Mouse (Mus musculus) intestine, postnatal 0 days (tissue): ENCODE results near the gene Ube2g1. TPM values are rescaled to one million over a fixed set of nuclear protein-coding genes. Genes with fewer than 3 reads are reported as not detected.

ENCODE experiments used
- ATAC-seq: fragments of 200-750 bp; cut with Nextera tagmentation; 2 replicates; pipeline ENCODE4 v1.8.0; 2017; ENCODE audit warnings: mild to moderate bottlenecking, moderate TSS enrichment, moderate library complexity
- H3K27ac ChIP-seq: fragments of 300-500 bp; sonication (generic); 2 replicates; pipeline ENCODE4 v1.5.1; 2014; ENCODE audit warnings: mild to moderate bottlenecking, low read depth, low read length, moderate library complexity
- H3K27me3 ChIP-seq: fragments of 300-500 bp; sonication (generic); replicated peaks from 2 replicates; pipeline ENCODE4 v1.6.1; 2014; ENCODE audit warnings: low read length, mixed read lengths; ENCODE audit not compliant: control insufficient read depth, insufficient read depth
- H3K36me3 ChIP-seq: fragments of 300-500 bp; sonication (generic); 2 replicates; pipeline ENCODE4 v1.6.1; 2014; ENCODE audit warnings: mild to moderate bottlenecking, moderate library complexity; ENCODE audit not compliant: control insufficient read depth, insufficient read depth
- H3K4me1 ChIP-seq: fragments of 300-500 bp; sonication (generic); replicated peaks from 2 replicates; pipeline ENCODE4 v1.6.1; 2014; ENCODE audit warnings: antibody characterized with exemption, low read length, mixed read lengths; ENCODE audit not compliant: control insufficient read depth, insufficient read depth
- H3K4me2 ChIP-seq: fragments of 300-500 bp; sonication (generic); replicated peaks from 2 replicates; pipeline ENCODE4 v1.6.1; 2014; ENCODE audit warnings: low read depth, mild to moderate bottlenecking, moderate library complexity
- H3K4me3 ChIP-seq: fragments of 300-500 bp; sonication (generic); 2 replicates; pipeline ENCODE4 v1.5.1; 2014; ENCODE audit warnings: low read depth, low read length
- H3K9ac ChIP-seq: fragments of 300-500 bp; sonication (generic); 2 replicates; pipeline ENCODE4 v1.6.1; 2014; ENCODE audit warnings: mild to moderate bottlenecking, low read depth, low read length
- H3K9me3 ChIP-seq: fragments of 300-500 bp; sonication (generic); 2 replicates; pipeline ENCODE4 v1.6.1; 2016; ENCODE audit warnings: mixed run types; ENCODE audit not compliant: control insufficient read depth
- CTCF ChIP-seq: sonication (generic); IDR thresholded peaks from 2 replicates; pipeline ENCODE4 v1.5.1; 2016; ENCODE audit warnings: low read depth, mild to moderate bottlenecking, control low read depth, antibody characterized with exemption, moderate library complexity
- WGBS: fragments of 180-500 bp; shearing (Covaris S2); extraction: QIAGEN DNeasy Blood & Tissue Kit; methylation state at CpG from one replicate; pipeline ENCODE4 v1.1.7; 2014; 5-methylcytosine and 5-hydroxymethylcytosine counted together
- polyA plus RNA-seq: library from polyadenylated mRNA; unstranded; fragments of >200 nt; fragmentation: Nextera tagmentation; extraction: Ambion mirVana; gene quantifications from 2 replicates; pipeline ENCODE4 v1.2.1, GENCODE M21; 2015

Ube2g1 gene
- polyA plus RNA-seq, 1 experiment from 2014 or later: 36.2 TPM

- ATAC-seq: no peak
- H3K9ac ChIP-seq: no peak overlapping the region
- 96% methylated on average over 2 of the region's 2 CpGs for WGBS
- no peaks in the 10 kb centered on the region for H3K9me3 ChIP-seq
- no peak overlapping the region for H3K4me2 ChIP-seq
- H3K4me1 ChIP-seq: no peaks in the 10 kb centered on the region
- H3K27ac ChIP-seq: no peak overlapping the region
- no peak overlapping the region for H3K4me3 ChIP-seq
- 0 out of 2 replicates have a peak, but pooled peaks cover 7% of the 10 kb centered on the region for H3K36me3 ChIP-seq
- TF ChIP-seq CTCF: no peak
- no peaks in the 10 kb centered on the region for H3K27me3 ChIP-seq
Measured at GRCm38 (mm10) chr11:72683402-72683801, 76.3 kb downstream of the Ube2g1 start.

- no peak overlapping the region for H3K27ac ChIP-seq
- no peak overlapping the region for H3K4me2 ChIP-seq
- TF ChIP-seq CTCF: no peak
- ATAC-seq: no peak
- no peak overlapping the region for H3K9ac ChIP-seq
- H3K9me3 ChIP-seq: no peaks in the 10 kb centered on the region
- H3K4me1 ChIP-seq: 0 out of 2 replicates have a peak, but pooled peaks cover 6% of the 10 kb centered on the region
- H3K4me3 ChIP-seq: no peak overlapping the region
- H3K36me3 ChIP-seq: peaks cover 3% of the 10 kb centered on the region; the same call in 1 of the 2 replicates
- no peaks in the 10 kb centered on the region for H3K27me3 ChIP-seq
Measured at GRCm38 (mm10) chr11:72686697-72687096, 79.6 kb downstream of the Ube2g1 start.

GRCm38 (mm10) chr11:72688242-72688641, 81.2 kb downstream of the Ube2g1 start:
- Histone ChIP-seq H3K9ac (no peak overlapping the region), H3K27me3 (no peaks in the 10 kb centered on the region), H3K36me3 (peaks cover 3% of the 10 kb centered on the region; the same call in 1 of the 2 replicates), H3K4me1 (0 out of 2 replicates have a peak, but pooled peaks cover 6% of the 10 kb centered on the region), H3K4me2 (no peak overlapping the region), H3K9me3 (no peaks in the 10 kb centered on the region), H3K4me3 (no peak overlapping the region), H3K27ac (no peak overlapping the region)
- no peak for TF ChIP-seq CTCF
- WGBS: 17% methylated on average over 5 of the region's 5 CpGs
- ATAC-seq: no peak

- 0 out of 2 replicates have a peak, but pooled peaks cover 6% of the 10 kb centered on the region for H3K4me1 ChIP-seq
- no peak for TF ChIP-seq CTCF
- peaks cover 1% of the 10 kb centered on the region; the same call in 1 of the 2 replicates for H3K36me3 ChIP-seq
- H3K4me2 ChIP-seq: peak overlapping the region; percentile 68
- H3K27ac ChIP-seq: no peak overlapping the region
- H3K4me3 ChIP-seq: peak overlapping the region; percentile 95
- ATAC-seq: no peak
- 48% methylated on average over 3 of the region's 3 CpGs for WGBS
- H3K9ac ChIP-seq: peak overlapping the region; percentile 78; the same call in 1 of the 2 replicates
- H3K27me3 ChIP-seq: no peaks in the 10 kb centered on the region
- no peaks in the 10 kb centered on the region for H3K9me3 ChIP-seq
Measured at GRCm38 (mm10) chr11:72689115-72689514, 82.0 kb downstream of the Ube2g1 start.

- no peak for TF ChIP-seq CTCF
- Histone ChIP-seq H3K4me3 (peak within 1 kb of the TSS; percentile 95), H3K9ac (peak within 1 kb of the TSS; percentile 78), H3K36me3 (no peaks in the 10 kb centered on the region; the same call in 1 of the 2 replicates), H3K9me3 (no peaks in the 10 kb centered on the region), H3K4me1 (0 out of 2 replicates have a peak, but pooled peaks cover 6% of the 10 kb centered on the region), H3K27ac (peak within 1 kb of the TSS; percentile 75), H3K4me2 (peak within 1 kb of the TSS; percentile 68), H3K27me3 (no peaks in the 10 kb centered on the region)
- peak; percentile 98 for ATAC-seq
- WGBS: under 1% methylated on average over 55 of the region's 56 CpGs
Measured at GRCm38 (mm10) chr11:72689551-72690510, 82.7 kb downstream of the Ube2g1 start, which contains the start of gene Ankfy1. Gene Ankfy1, plus strand, starts transcription at chr11:72690006.

GRCm38 (mm10) chr11:72692353-72692752, 85.3 kb downstream of the Ube2g1 start:
- H3K9me3 ChIP-seq: no peaks in the 10 kb centered on the region
- H3K36me3 ChIP-seq: no peaks in the 10 kb centered on the region; the same call in 1 of the 2 replicates
- no peak overlapping the region for H3K4me2 ChIP-seq
- 91% methylated on average over 4 of the region's 4 CpGs for WGBS
- no peak overlapping the region for H3K9ac ChIP-seq
- H3K4me3 ChIP-seq: no peak overlapping the region
- H3K4me1 ChIP-seq: 0 out of 2 replicates have a peak, but pooled peaks cover 6% of the 10 kb centered on the region
- no peaks in the 10 kb centered on the region for H3K27me3 ChIP-seq
- H3K27ac ChIP-seq: no peak overlapping the region
- no peak for ATAC-seq
- TF ChIP-seq CTCF: no peak
